Mouse (Mus musculus) stomach, postnatal 0 days (tissue): ENCODE measurements at regions not wholly inside any gene's neighbourhood (a gene's known extent, or its start where the extent isn't known, plus 50 kb on each side); places are given as distances from the start of the nearest gene placed in this dataset.
"Not testable (repeated sequence)": the region's sequence is repeated elsewhere in the genome, so short reads cannot be mapped to it uniquely, and the experiment has no call there.

ENCODE experiments used
- CTCF ChIP-seq: IDR thresholded peaks from 2 replicates; pipeline ENCODE4 v1.5.1; 2016; ENCODE audit warnings: antibody characterized with exemption, low read depth, mild to moderate bottlenecking, moderate library complexity
- EP300 ChIP-seq: optimal IDR thresholded peaks from 2 replicates; pipeline ENCODE3; 2016; ENCODE audit warnings: antibody characterized with exemption

DNA sequence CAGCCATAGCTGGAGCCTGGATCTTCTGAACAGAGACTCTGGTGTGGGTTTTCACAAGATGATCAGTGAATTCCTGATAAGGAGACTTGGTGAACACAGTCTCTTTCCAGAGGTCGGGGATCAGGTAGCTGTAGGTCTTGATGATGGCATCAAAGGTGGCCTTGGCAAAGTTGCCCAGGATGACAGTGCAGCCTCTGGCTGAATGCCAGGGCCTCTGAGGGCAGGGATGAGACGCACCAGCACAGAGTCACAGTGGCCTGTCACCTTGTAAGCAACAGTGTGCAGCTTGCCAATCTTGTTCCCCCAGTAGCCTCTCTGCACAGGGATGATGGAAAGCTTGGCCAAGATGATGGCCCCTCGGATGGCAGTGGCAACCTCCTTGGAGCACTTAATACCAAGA lies 95.9 kb upstream of the Ipo5 start:
- not testable (repeated sequence) for TF ChIP-seq CTCF, EP300
